Mouse (Mus musculus): ENCODE measurements around the gene Cxcl10.
"Not testable (repeated sequence)": the region's sequence is repeated elsewhere in the genome, so short reads cannot be mapped to it uniquely, and the experiment has no call there.

Cxcl10 gene

GRCm38 (mm10) chr5:92369151-92369994 is 20.7 kb upstream of the Cxcl10 start:
- DNase-seq (ENCODE audit: low read depth, low spot score), result peak; percentile 77

GRCm38 (mm10) chr5:92368392-92368791 is 19.7 kb upstream of the Cxcl10 start:
- DNase-seq (ENCODE audit: low read depth, low spot score), result peak; percentile 93

GRCm38 (mm10) chr5:92366565-92366964 is 17.9 kb upstream of the Cxcl10 start:
- no peak for DNase-seq (ENCODE audit: low read depth, low spot score)

- no peak for DNase-seq (ENCODE audit: low read depth, low spot score)
These were observed 16.5 kb upstream of the Cxcl10 start for GRCm38 (mm10) chr5:92365146-92365705.

- DNase-seq (ENCODE audit: low read depth, low spot score), result no peak
These were observed 15.3 kb upstream of the Cxcl10 start for GRCm38 (mm10) chr5:92364011-92364410.

GRCm38 (mm10) chr5:92363179-92363578 is 14.5 kb upstream of the Cxcl10 start:
- no peak for DNase-seq (ENCODE audit: low read depth, low spot score)

GRCm38 (mm10) chr5:92358767-92359455 is 10.2 kb upstream of the Cxcl10 start:
- no peak for DNase-seq (ENCODE audit: low read depth, low spot score)

GRCm38 (mm10) chr5:92358033-92358432 is 9.3 kb upstream of the Cxcl10 start:
- DNase-seq (ENCODE audit: low read depth, low spot score), result peak; percentile 69

GRCm38 (mm10) chr5:92353517-92353916 is 4.8 kb upstream of the Cxcl10 start:
- DNase-seq (ENCODE audit: low read depth, low spot score), result peak; percentile 17

GRCm38 (mm10) chr5:92352716-92353115 is 4.0 kb upstream of the Cxcl10 start:
- not testable (repeated sequence) for DNase-seq (ENCODE audit: low read depth, low spot score)

GRCm38 (mm10) chr5:92349731-92350130 is 1.0 kb upstream of the Cxcl10 start:
- DNase-seq (ENCODE audit: low read depth, low spot score), result no peak

GRCm38 (mm10) chr5:92345006-92345405 is 3.7 kb downstream of the Cxcl10 start:
- no peak for DNase-seq (ENCODE audit: low read depth, low spot score)

GRCm38 (mm10) chr5:92340606-92341005 is 8.1 kb downstream of the Cxcl10 start:
- no peak for DNase-seq (ENCODE audit: low read depth, low spot score)

GRCm38 (mm10) chr5:92336743-92337142 is 11.9 kb downstream of the Cxcl10 start:
- DNase-seq (ENCODE audit: low read depth, low spot score), result no peak

GRCm38 (mm10) chr5:92332359-92332840 is 16.3 kb downstream of the Cxcl10 start:
- peak; percentile 87 for DNase-seq (ENCODE audit: low read depth, low spot score)

GRCm38 (mm10) chr5:92331635-92332338 is 16.9 kb downstream of the Cxcl10 start, which contains the start of gene Art3:
Gene Art3, plus strand, starts transcription at chr5:92331827.
- DNase-seq (ENCODE audit: low read depth, low spot score), result no peak

GRCm38 (mm10) chr5:92331122-92331521 is 17.6 kb downstream of the Cxcl10 start:
- no peak for DNase-seq (ENCODE audit: low read depth, low spot score)

GRCm38 (mm10) chr5:92327929-92328328 is 20.8 kb downstream of the Cxcl10 start, which contains the start of gene Cxcl9:
Gene Cxcl9, minus strand, starts transcription at chr5:92328079.
- DNase-seq (ENCODE audit: low read depth, low spot score), result no peak

GRCm38 (mm10) chr5:92327367-92327766 is 21.3 kb downstream of the Cxcl10 start:
- DNase-seq (ENCODE audit: low read depth, low spot score), result no peak

- peak; percentile 71 for DNase-seq (ENCODE audit: low read depth, low spot score)
These were observed 25.4 kb downstream of the Cxcl10 start for GRCm38 (mm10) chr5:92323264-92323663.

- no peak for DNase-seq (ENCODE audit: low read depth, low spot score)
These were observed 26.1 kb downstream of the Cxcl10 start for GRCm38 (mm10) chr5:92322612-92323011.

All from 3T3-L1 (cell line).